Mouse (Mus musculus) midbrain, embryonic 11.5 days (tissue): ENCODE data around the gene Dgkq. TPM values are rescaled to one million over a fixed set of nuclear protein-coding genes. Genes with fewer than 3 reads are reported as not detected.
"Not testable (repeated sequence)": the region's sequence is repeated elsewhere in the genome, so short reads cannot be mapped to it uniquely, and the experiment has no call there.

Experiments
- ATAC-seq: fragments of 200-750 bp; cut with Nextera tagmentation; 2 replicates; pipeline ENCODE4 v1.8.0; 2017; ENCODE audit warnings: moderate TSS enrichment, moderate library complexity; ENCODE audit not compliant: low FRiP score
- DNase-seq: peaks from one replicate; pipeline ENCODE4 v3.0.0; 2015; ENCODE audit warnings: low spot score; ENCODE audit errors: missing footprints
- H3K27ac ChIP-seq: fragments of 300-500 bp; sonication (generic); 2 replicates; pipeline ENCODE4 v1.5.1; 2014; ENCODE audit warnings: low read depth, low read length
- H3K27me3 ChIP-seq: fragments of 300-500 bp; sonication (generic); 2 replicates; pipeline ENCODE4 v1.6.1; 2014; ENCODE audit warnings: mild to moderate bottlenecking, low read length, moderate library complexity, mixed read lengths; ENCODE audit not compliant: control insufficient read depth, insufficient read depth
- H3K36me3 ChIP-seq: fragments of 300-500 bp; sonication (generic); 2 replicates; pipeline ENCODE4 v1.6.1; 2014; ENCODE audit warnings: mild to moderate bottlenecking, low read length, moderate library complexity, mixed read lengths; ENCODE audit not compliant: control insufficient read depth, insufficient read depth
- H3K4me1 ChIP-seq: fragments of 300-500 bp; sonication (generic); 2 replicates; pipeline ENCODE4 v1.6.1; 2014; ENCODE audit warnings: low read length; ENCODE audit not compliant: control insufficient read depth, insufficient read depth
- H3K4me2 ChIP-seq: fragments of 300-500 bp; sonication (generic); 2 replicates; pipeline ENCODE4 v1.6.1; 2014; ENCODE audit warnings: mild to moderate bottlenecking, moderate library complexity
- H3K4me3 ChIP-seq: fragments of 300-500 bp; sonication (generic); 2 replicates; pipeline ENCODE4 v1.5.1; 2014; ENCODE audit warnings: low read depth, low read length
- H3K9ac ChIP-seq: fragments of 300-500 bp; sonication (generic); 2 replicates; pipeline ENCODE4 v1.6.1; 2014; ENCODE audit warnings: low read length
- H3K9me3 ChIP-seq: fragments of 300-500 bp; sonication (generic); 2 replicates; pipeline ENCODE4 v1.6.1; 2016; ENCODE audit warnings: low read length; ENCODE audit not compliant: control insufficient read depth
- WGBS: fragments of 180-500 bp; shearing (Covaris S2); extraction: QIAGEN DNeasy Blood & Tissue Kit; methylation state at CpG from one replicate; pipeline ENCODE4 v1.1.7; 2014; 5-methylcytosine and 5-hydroxymethylcytosine counted together
- polyA plus RNA-seq: library from polyadenylated mRNA; unstranded; fragments of >200 nt; fragmentation: Nextera tagmentation; extraction: Ambion mirVana; gene quantifications from 2 replicates; pipeline ENCODE4 v1.2.1, GENCODE M21; 2014

Gene Dgkq
- polyA plus RNA-seq, 1 experiment from 2014 or later = 8.6 TPM

- WGBS = 95% methylated on average over 3 of the region's 3 CpGs
- ATAC-seq (no peak), DNase-seq (peak; percentile 78)
- no peak overlapping the region for H3K4me3 ChIP-seq
- no peaks in the 10 kb centered on the region for H3K4me1 ChIP-seq
- H3K9me3 ChIP-seq = no peaks in the 10 kb centered on the region
- no peak overlapping the region for H3K27ac ChIP-seq
- no peak overlapping the region for H3K4me2 ChIP-seq
- H3K27me3 ChIP-seq = no peaks in the 10 kb centered on the region
- H3K9ac ChIP-seq = no peak overlapping the region
- no peaks in the 10 kb centered on the region for H3K36me3 ChIP-seq
These were observed 23.2 kb downstream of the Dgkq start for GRCm38 (mm10) chr5:108646343-108646660.

- DNase-seq = peak; percentile 68
- no peak overlapping the region for H3K9ac ChIP-seq
- H3K4me2 ChIP-seq = no peak overlapping the region
- H3K9me3 ChIP-seq = no peaks in the 10 kb centered on the region
- no peak overlapping the region for H3K4me3 ChIP-seq
- no peak overlapping the region for H3K27ac ChIP-seq
- no peaks in the 10 kb centered on the region for H3K36me3 ChIP-seq
- ATAC-seq = no peak
- 91% methylated on average over 9 of the region's 9 CpGs for WGBS
- no peaks in the 10 kb centered on the region for H3K4me1 ChIP-seq
- H3K27me3 ChIP-seq = no peaks in the 10 kb centered on the region
These were observed 23.7 kb downstream of the Dgkq start for GRCm38 (mm10) chr5:108645651-108646342.

GRCm38 (mm10) chr5:108643674-108644073 is 25.8 kb downstream of the Dgkq start:
- H3K27me3 ChIP-seq = no peaks in the 10 kb centered on the region
- no peak for ATAC-seq
- no peak overlapping the region for H3K9ac ChIP-seq
- H3K4me2 ChIP-seq = no peak overlapping the region
- H3K27ac ChIP-seq = no peak overlapping the region
- H3K9me3 ChIP-seq = no peaks in the 10 kb centered on the region
- WGBS = 82% methylated on average over 2 of the region's 2 CpGs
- H3K4me1 ChIP-seq = no peaks in the 10 kb centered on the region
- H3K36me3 ChIP-seq = no peaks in the 10 kb centered on the region
- DNase-seq = no peak
- H3K4me3 ChIP-seq = no peak overlapping the region

GRCm38 (mm10) chr5:108636172-108636571 is 33.3 kb downstream of the Dgkq start:
- Histone ChIP-seq H3K36me3 (no peaks in the 10 kb centered on the region), H3K9me3 (no peaks in the 10 kb centered on the region), H3K4me1 (no peaks in the 10 kb centered on the region), H3K4me2 (no peak overlapping the region), H3K9ac (no peak overlapping the region), H3K27me3 (no peaks in the 10 kb centered on the region), H3K4me3 (no peak overlapping the region), H3K27ac (no peak overlapping the region)
- 83% methylated on average over 4 of the region's 4 CpGs for WGBS
- DNase-seq = peak; percentile 35
- ATAC-seq = no peak

GRCm38 (mm10) chr5:108634088-108634487 is 35.4 kb downstream of the Dgkq start:
- H3K27ac ChIP-seq, H3K9me3 ChIP-seq, H3K4me3 ChIP-seq, H3K36me3 ChIP-seq, H3K9ac ChIP-seq, H3K4me1 ChIP-seq, H3K27me3 ChIP-seq, H3K4me2 ChIP-seq, ATAC-seq: not testable (repeated sequence)
- DNase-seq = peak; percentile 37
- 88% methylated on average over 2 of the region's 3 CpGs for WGBS

GRCm38 (mm10) chr5:108633676-108634075 is 35.8 kb downstream of the Dgkq start:
- Histone ChIP-seq H3K4me2 (no peak overlapping the region), H3K27me3 (no peaks in the 10 kb centered on the region), H3K4me3 (no peak overlapping the region), H3K9ac (no peak overlapping the region), H3K9me3 (no peaks in the 10 kb centered on the region), H3K4me1 (peaks cover 9% of the 10 kb centered on the region), H3K36me3 (no peaks in the 10 kb centered on the region), H3K27ac (no peak overlapping the region)
- ATAC-seq = no peak
- 94% methylated on average over 4 of the region's 4 CpGs for WGBS
- DNase-seq = peak; percentile 54

- Histone ChIP-seq H3K9me3 (no peaks in the 10 kb centered on the region), H3K27me3 (no peaks in the 10 kb centered on the region), H3K4me2 (peak within 1 kb of the TSS; percentile 88), H3K4me1 (peaks cover 11% of the 10 kb centered on the region), H3K27ac (peak within 1 kb of the TSS; percentile 80), H3K9ac (peak within 1 kb of the TSS; percentile 94), H3K36me3 (no peaks in the 10 kb centered on the region), H3K4me3 (peak within 1 kb of the TSS; percentile 80)
- under 1% methylated on average over 58 of the region's 58 CpGs for WGBS
- ATAC-seq (peak; percentile 99), DNase-seq (peak; percentile 99)
These were observed 39.6 kb downstream of the Dgkq start, which contains the start of the genes Gak and Tmem175 for GRCm38 (mm10) chr5:108629634-108630483. Gene Gak (minus strand): TSS chr5:108629755. Gene Tmem175 (plus strand): TSS chr5:108629770.

- peaks cover 3% of the 10 kb centered on the region; the same call in 1 of the 2 replicates for H3K36me3 ChIP-seq
- 3% methylated on average over 32 of the region's 32 CpGs for whole genome bisulfite sequencing
- peak overlapping the region; percentile 80 for H3K4me3 ChIP-seq
- H3K27ac ChIP-seq = peak overlapping the region; percentile 80
- H3K4me2 ChIP-seq = peak overlapping the region; percentile 88
- no peaks in the 10 kb centered on the region for H3K27me3 ChIP-seq
- H3K4me1 ChIP-seq = peaks cover 11% of the 10 kb centered on the region
- DNase-seq = no peak
- H3K9ac ChIP-seq = peak overlapping the region; percentile 94
- ATAC-seq = peak; percentile 90
- no peaks in the 10 kb centered on the region for H3K9me3 ChIP-seq
These were observed 40.4 kb downstream of the Dgkq start for GRCm38 (mm10) chr5:108628891-108629633.
